Mouse (Mus musculus): Measurements from ENCODE around the gene Klhl3. TPM values are rescaled to one million over a fixed set of nuclear protein-coding genes. Genes with fewer than 3 reads are reported as not detected.

The Klhl3 gene
- polyA plus RNA-seq, 1 experiment from 2014 or later = 11.9 TPM

- ATAC-seq (ENCODE audit: low FRiP score) (no peak), DNase-seq (ENCODE audit: low spot score) (no peak)
- no peak overlapping the region for H3K9ac ChIP-seq
- H3K27me3 ChIP-seq (ENCODE audit: control insufficient read depth, insufficient read depth, low read length) = no peaks in the 10 kb centered on the region
- no peaks in the 10 kb centered on the region for H3K9me3 ChIP-seq (ENCODE audit: control insufficient read depth, low read length)
- WGBS = 79% methylated on average over 6 of the region's 6 CpGs
- H3K36me3 ChIP-seq (replicated peaks; ENCODE audit: control insufficient read depth, insufficient read depth) = 0 out of 2 replicates have a peak, but pooled peaks cover 4% of the 10 kb centered on the region
- no peaks in the 10 kb centered on the region for H3K4me1 ChIP-seq (replicated peaks; ENCODE audit: control insufficient read depth, insufficient read depth, low read length)
- H3K27ac ChIP-seq = no peak overlapping the region
- no peak overlapping the region for H3K4me3 ChIP-seq (replicated peaks; ENCODE audit: low read length)
- no peak overlapping the region for H3K4me2 ChIP-seq (replicated peaks)
Observed at GRCm38 (mm10) chr13:58074466-58074865, 38.9 kb downstream of the Klhl3 start.

- Histone ChIP-seq H3K36me3 (replicated peaks; ENCODE audit: control insufficient read depth, insufficient read depth) (0 out of 2 replicates have a peak, but pooled peaks cover 4% of the 10 kb centered on the region), H3K9ac (no peak overlapping the region), H3K27me3 (ENCODE audit: control insufficient read depth, insufficient read depth, low read length) (no peaks in the 10 kb centered on the region), H3K4me3 (replicated peaks; ENCODE audit: low read length) (no peak overlapping the region), H3K9me3 (ENCODE audit: control insufficient read depth, low read length) (no peaks in the 10 kb centered on the region), H3K27ac (no peak overlapping the region), H3K4me1 (replicated peaks; ENCODE audit: control insufficient read depth, insufficient read depth, low read length) (no peaks in the 10 kb centered on the region), H3K4me2 (replicated peaks) (no peak overlapping the region)
- no peak for DNase-seq (ENCODE audit: low spot score)
- WGBS = 87% methylated on average over 12 of the region's 12 CpGs
- ATAC-seq (ENCODE audit: low FRiP score) = no peak
Observed at GRCm38 (mm10) chr13:58073254-58073882, 40.0 kb downstream of the Klhl3 start.

- Histone ChIP-seq H3K4me1 (replicated peaks; ENCODE audit: control insufficient read depth, insufficient read depth, low read length) (no peaks in the 10 kb centered on the region), H3K36me3 (replicated peaks; ENCODE audit: control insufficient read depth, insufficient read depth) (0 out of 2 replicates have a peak, but pooled peaks cover 4% of the 10 kb centered on the region), H3K9ac (no peak overlapping the region), H3K27ac (no peak overlapping the region), H3K9me3 (ENCODE audit: control insufficient read depth, low read length) (no peaks in the 10 kb centered on the region), H3K27me3 (ENCODE audit: control insufficient read depth, insufficient read depth, low read length) (no peaks in the 10 kb centered on the region), H3K4me3 (replicated peaks; ENCODE audit: low read length) (no peak overlapping the region), H3K4me2 (replicated peaks) (no peak overlapping the region)
- 90% methylated on average over 21 of the region's 21 CpGs for WGBS
- ATAC-seq (ENCODE audit: low FRiP score) (no peak), DNase-seq (ENCODE audit: low spot score) (no peak)
Observed at GRCm38 (mm10) chr13:58071209-58071608, 42.2 kb downstream of the Klhl3 start.

GRCm38 (mm10) chr13:58070504-58070903 lies 42.9 kb downstream of the Klhl3 start:
- H3K4me3 ChIP-seq (replicated peaks; ENCODE audit: low read length) = no peak overlapping the region
- WGBS = 83% methylated on average over 12 of the region's 12 CpGs
- H3K4me1 ChIP-seq (replicated peaks; ENCODE audit: control insufficient read depth, insufficient read depth, low read length) = no peaks in the 10 kb centered on the region
- no peak overlapping the region for H3K27ac ChIP-seq
- no peaks in the 10 kb centered on the region for H3K9me3 ChIP-seq (ENCODE audit: control insufficient read depth, low read length)
- no peaks in the 10 kb centered on the region for H3K27me3 ChIP-seq (ENCODE audit: control insufficient read depth, insufficient read depth, low read length)
- no peak for ATAC-seq (ENCODE audit: low FRiP score)
- 0 out of 2 replicates have a peak, but pooled peaks cover 4% of the 10 kb centered on the region for H3K36me3 ChIP-seq (replicated peaks; ENCODE audit: control insufficient read depth, insufficient read depth)
- H3K9ac ChIP-seq = no peak overlapping the region
- DNase-seq (ENCODE audit: low spot score) = no peak
- no peak overlapping the region for H3K4me2 ChIP-seq (replicated peaks)

GRCm38 (mm10) chr13:58068421-58069209 lies 44.8 kb downstream of the Klhl3 start:
- no peaks in the 10 kb centered on the region for H3K27me3 ChIP-seq (ENCODE audit: control insufficient read depth, insufficient read depth, low read length)
- no peak overlapping the region for H3K4me2 ChIP-seq (replicated peaks)
- no peak for DNase-seq (ENCODE audit: low spot score)
- H3K9ac ChIP-seq = no peak overlapping the region
- H3K27ac ChIP-seq = no peak overlapping the region
- no peak overlapping the region for H3K4me3 ChIP-seq (replicated peaks; ENCODE audit: low read length)
- H3K36me3 ChIP-seq (replicated peaks; ENCODE audit: control insufficient read depth, insufficient read depth) = 0 out of 2 replicates have a peak, but pooled peaks cover 4% of the 10 kb centered on the region
- H3K9me3 ChIP-seq (ENCODE audit: control insufficient read depth, low read length) = no peaks in the 10 kb centered on the region
- 90% methylated on average over 15 of the region's 15 CpGs for WGBS
- no peaks in the 10 kb centered on the region for H3K4me1 ChIP-seq (replicated peaks; ENCODE audit: control insufficient read depth, insufficient read depth, low read length)
- ATAC-seq (ENCODE audit: low FRiP score) = no peak

GRCm38 (mm10) chr13:58067540-58068103 lies 45.8 kb downstream of the Klhl3 start:
- no peak for DNase-seq (ENCODE audit: low spot score)
- no peak for ATAC-seq (ENCODE audit: low FRiP score)
- Histone ChIP-seq H3K9ac (no peak overlapping the region), H3K4me3 (replicated peaks; ENCODE audit: low read length) (no peak overlapping the region), H3K4me1 (replicated peaks; ENCODE audit: control insufficient read depth, insufficient read depth, low read length) (no peaks in the 10 kb centered on the region), H3K4me2 (replicated peaks) (no peak overlapping the region), H3K27ac (peak overlapping the region; percentile 21; the same call in 1 of the 2 replicates), H3K36me3 (replicated peaks; ENCODE audit: control insufficient read depth, insufficient read depth) (peaks cover 10% of the 10 kb centered on the region; the same call in 1 of the 2 replicates), H3K9me3 (ENCODE audit: control insufficient read depth, low read length) (no peaks in the 10 kb centered on the region), H3K27me3 (ENCODE audit: control insufficient read depth, insufficient read depth, low read length) (no peaks in the 10 kb centered on the region)
- WGBS = 29% methylated on average over 17 of the region's 17 CpGs

GRCm38 (mm10) chr13:58066496-58067389 lies 46.6 kb downstream of the Klhl3 start:
- DNase-seq (ENCODE audit: low spot score) = no peak
- 71% methylated on average over 14 of the region's 14 CpGs for WGBS
- no peak overlapping the region for H3K9ac ChIP-seq
- H3K4me1 ChIP-seq (replicated peaks; ENCODE audit: control insufficient read depth, insufficient read depth, low read length) = no peaks in the 10 kb centered on the region
- no peak overlapping the region for H3K4me3 ChIP-seq (replicated peaks; ENCODE audit: low read length)
- H3K36me3 ChIP-seq (replicated peaks; ENCODE audit: control insufficient read depth, insufficient read depth) = peaks cover 18% of the 10 kb centered on the region
- H3K4me2 ChIP-seq (replicated peaks) = no peak overlapping the region
- H3K27me3 ChIP-seq (ENCODE audit: control insufficient read depth, insufficient read depth, low read length) = no peaks in the 10 kb centered on the region
- H3K27ac ChIP-seq = peak overlapping the region; percentile 21; the same call in 1 of the 2 replicates
- no peaks in the 10 kb centered on the region for H3K9me3 ChIP-seq (ENCODE audit: control insufficient read depth, low read length)
- ATAC-seq (ENCODE audit: low FRiP score) = no peak

GRCm38 (mm10) chr13:58066081-58066495 lies 47.3 kb downstream of the Klhl3 start:
- H3K9me3 ChIP-seq (ENCODE audit: control insufficient read depth, low read length) = no peaks in the 10 kb centered on the region
- DNase-seq (ENCODE audit: low spot score) (no peak), ATAC-seq (ENCODE audit: low FRiP score) (no peak)
- no peaks in the 10 kb centered on the region for H3K27me3 ChIP-seq (ENCODE audit: control insufficient read depth, insufficient read depth, low read length)
- H3K36me3 ChIP-seq (replicated peaks; ENCODE audit: control insufficient read depth, insufficient read depth) = peaks cover 21% of the 10 kb centered on the region
- no peak overlapping the region for H3K9ac ChIP-seq
- 88% methylated on average over 13 of the region's 13 CpGs for WGBS
- H3K27ac ChIP-seq = peak overlapping the region; percentile 21; the same call in 1 of the 2 replicates
- H3K4me3 ChIP-seq (replicated peaks; ENCODE audit: low read length) = no peak overlapping the region
- H3K4me2 ChIP-seq (replicated peaks) = no peak overlapping the region
- no peaks in the 10 kb centered on the region for H3K4me1 ChIP-seq (replicated peaks; ENCODE audit: control insufficient read depth, insufficient read depth, low read length)
